Mouse (Mus musculus) myocyte (in vitro differentiated cells): ENCODE results near the gene Zbtb38.
"Not testable (repeated sequence)": the region's sequence is repeated elsewhere in the genome, so short reads cannot be mapped to it uniquely, and the experiment has no call there.

ENCODE experiments used
- CEBPB ChIP-seq: IDR thresholded peaks from 2 replicates; pipeline ENCODE4 v1.6.1; 2011; ENCODE audit warnings: mild to moderate bottlenecking, moderate library complexity; ENCODE audit not compliant: poor library complexity, insufficient read depth, severe bottlenecking
- E2F4 ChIP-seq: IDR thresholded peaks from one replicate; pipeline ENCODE4 v1.6.1; 2011; ENCODE audit warnings: mild to moderate bottlenecking, control low read depth, moderate library complexity; ENCODE audit not compliant: insufficient read depth
- MAX ChIP-seq: IDR thresholded peaks from one replicate; pipeline ENCODE4 v1.6.1; 2011; ENCODE audit warnings: low read depth, mild to moderate bottlenecking, control low read depth
- MYOD1 ChIP-seq, 3 experiments: IDR thresholded peaks; one replicate each; pipeline ENCODE4 v1.6.1; 2011; ENCODE audit warnings: control low read depth in 2 of 3, low read depth in 2 of 3, mild to moderate bottlenecking in 2 of 3, moderate library complexity in 1 of 3; ENCODE audit not compliant: insufficient read length in 2 of 3, control insufficient read depth in 1 of 3
- MYOG ChIP-seq, 3 experiments: IDR thresholded peaks; one replicate each; pipeline ENCODE4 v1.6.1; 2011; ENCODE audit warnings: control low read depth in 2 of 3, low read depth in 2 of 3, mild to moderate bottlenecking in 2 of 3; ENCODE audit not compliant: insufficient read length in 2 of 3, control insufficient read depth in 1 of 3, insufficient read depth in 1 of 3
- POLR2A ChIP-seq: IDR thresholded peaks from one replicate; pipeline ENCODE4 v1.6.1; 2011; ENCODE audit warnings: low read depth, mild to moderate bottlenecking, control low read depth, moderate library complexity; ENCODE audit not compliant: insufficient read length
- POLR2AphosphoS2 ChIP-seq: IDR thresholded peaks from one replicate; pipeline ENCODE4 v1.6.1; 2011; ENCODE audit warnings: low read depth, control low read depth; ENCODE audit not compliant: insufficient read length
- REST ChIP-seq: IDR thresholded peaks from one replicate; pipeline ENCODE4 v1.6.1; 2011; ENCODE audit warnings: mild to moderate bottlenecking, control low read depth, moderate library complexity; ENCODE audit not compliant: insufficient read depth, insufficient read length
- SRF ChIP-seq: IDR thresholded peaks from one replicate; pipeline ENCODE4 v1.6.1; 2011; ENCODE audit warnings: low read depth; ENCODE audit not compliant: control insufficient read depth, insufficient read length
- TCF12 ChIP-seq: IDR thresholded peaks from one replicate; pipeline ENCODE4 v1.6.1; 2011; ENCODE audit warnings: mild to moderate bottlenecking, control low read depth; ENCODE audit not compliant: poor library complexity, insufficient read depth, severe bottlenecking
- TCF3 ChIP-seq: IDR thresholded peaks from one replicate; pipeline ENCODE4 v1.6.1; 2011; ENCODE audit warnings: low read depth, control low read depth; ENCODE audit not compliant: insufficient read length
- USF1 ChIP-seq: IDR thresholded peaks from one replicate; pipeline ENCODE4 v1.6.1; 2011; ENCODE audit warnings: low read depth, mild to moderate bottlenecking, control low read depth, moderate library complexity

- TF ChIP-seq TCF12; CEBPB; POLR2A; MYOD1 (IDR thresholded peaks at IDR 0.05; ENCODE audit: control insufficient read depth in 1 of 3, insufficient read length in 2 of 3, low read depth in 2 of 3); USF1; SRF; TCF3; POLR2AphosphoS2; REST; E2F4; MAX; MYOG (IDR thresholded peaks at IDR 0.05; ENCODE audit: control insufficient read depth in 1 of 3, insufficient read depth in 1 of 3, insufficient read length in 2 of 3, low read depth in 2 of 3): not testable (repeated sequence)
These were observed 74.9 kb downstream of the Zbtb38 start for GRCm38 (mm10) chr9:96677711-96678110.
